Mouse (Mus musculus) thymus, postnatal 4 days (tissue): ENCODE results near the gene Nceh1.
"Not testable (repeated sequence)": the region's sequence is repeated elsewhere in the genome, so short reads cannot be mapped to it uniquely, and the experiment has no call there.

Experiments
- DNase-seq: peaks from one replicate; pipeline ENCODE4 v3.0.0; 2021

The Nceh1 gene

DNA sequence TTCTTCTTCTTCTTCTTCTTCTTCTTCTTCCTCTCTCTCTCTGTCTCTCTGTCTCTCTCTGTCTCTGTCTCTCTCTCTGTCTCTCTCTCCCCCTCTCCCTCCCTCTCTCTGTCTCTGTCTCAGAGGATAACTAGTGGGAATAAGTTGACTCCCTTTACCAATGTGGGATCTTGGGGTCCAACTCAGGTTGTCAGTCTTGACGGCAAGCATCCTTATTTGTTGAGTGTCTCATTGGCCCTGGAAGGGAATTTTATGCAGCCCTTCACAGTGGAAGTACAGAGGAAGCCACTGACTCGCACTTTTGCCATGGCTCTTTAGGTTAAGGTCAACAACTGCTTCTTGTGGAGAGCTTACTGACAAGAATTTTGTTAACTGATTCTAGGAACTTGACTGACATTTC, 105.5 kb downstream of the Nceh1 start:
- DNase-seq, result no peak

DNA sequence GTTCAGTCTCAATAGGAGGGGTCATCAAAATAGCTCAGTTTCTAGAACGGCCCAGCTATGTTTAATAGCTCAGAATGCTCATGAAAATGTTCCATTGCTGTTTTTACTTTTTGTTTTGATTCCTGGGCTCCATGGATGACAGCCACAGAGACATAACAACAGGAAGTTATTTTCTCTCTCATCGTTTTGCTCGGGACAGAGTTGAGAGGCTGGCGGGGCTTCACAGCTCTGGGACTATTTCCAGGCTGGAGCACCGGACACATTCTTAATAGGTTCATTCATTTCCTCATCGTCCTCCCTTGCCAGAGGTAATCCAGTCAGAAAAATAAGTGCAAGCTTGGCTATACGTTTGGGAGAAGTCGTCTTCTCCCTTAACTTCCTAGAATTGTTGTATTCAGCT, 106.1 kb downstream of the Nceh1 start:
- DNase-seq, result no peak

DNA sequence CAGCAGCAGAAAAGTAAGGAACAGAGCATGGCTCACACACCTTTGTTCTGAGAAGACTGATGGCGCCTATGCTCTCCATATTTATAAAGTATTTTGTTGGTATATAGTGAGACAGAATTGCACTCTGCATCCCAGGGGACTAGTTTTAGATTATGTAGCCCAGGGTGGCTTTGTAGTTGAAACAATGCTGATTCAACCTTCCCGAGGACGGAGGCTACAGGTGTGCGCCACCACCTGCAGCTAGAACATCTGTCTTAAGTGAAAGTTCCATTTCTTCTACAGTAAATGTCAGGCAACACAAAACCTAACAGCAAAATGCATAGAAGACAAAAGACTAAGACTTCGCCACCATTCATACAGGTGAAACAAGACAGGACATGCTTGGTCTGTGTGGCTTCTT, 107.5 kb downstream of the Nceh1 start:
- no peak for DNase-seq

DNA sequence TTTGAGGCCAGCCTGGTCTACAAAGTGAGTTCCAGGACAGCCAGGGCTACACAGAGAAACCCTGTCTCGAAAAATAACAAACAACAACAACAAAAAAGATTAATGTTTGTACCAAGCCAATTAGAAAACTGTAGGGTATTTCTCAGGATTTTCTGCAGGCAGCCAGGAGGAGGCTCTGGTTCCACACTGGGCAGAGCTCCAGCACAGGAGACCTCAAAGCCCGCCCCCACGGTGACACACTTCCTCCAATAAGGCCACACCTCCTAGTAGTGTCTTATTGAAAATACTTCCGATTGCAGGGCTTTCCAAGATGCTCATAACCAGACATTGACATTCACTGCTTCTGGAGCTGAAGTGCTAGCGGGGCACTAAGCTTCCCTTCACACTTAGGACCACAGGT, 108.2 kb downstream of the Nceh1 start:
- DNase-seq, result not testable (repeated sequence)

DNA sequence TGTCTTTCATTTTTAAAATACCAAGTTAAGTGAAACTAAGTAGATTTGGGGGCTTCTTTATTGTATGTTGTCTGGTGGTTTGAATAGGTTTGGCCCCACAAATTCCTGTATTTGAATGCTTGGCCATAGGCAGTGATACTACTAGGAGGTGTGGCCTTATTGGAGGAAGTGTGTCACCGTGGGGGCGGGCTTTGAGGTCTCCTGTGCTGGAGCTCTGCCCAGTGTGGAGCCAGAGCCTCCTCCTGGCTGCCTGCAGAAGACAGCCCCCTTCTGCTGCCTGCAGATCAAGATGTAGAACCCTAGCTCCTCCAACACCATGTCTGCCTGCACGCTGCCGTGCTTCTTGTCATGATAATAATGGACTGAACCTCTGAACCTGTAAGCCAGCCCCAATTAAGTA, 108.6 kb downstream of the Nceh1 start:
- DNase-seq, result not testable (repeated sequence)

DNA sequence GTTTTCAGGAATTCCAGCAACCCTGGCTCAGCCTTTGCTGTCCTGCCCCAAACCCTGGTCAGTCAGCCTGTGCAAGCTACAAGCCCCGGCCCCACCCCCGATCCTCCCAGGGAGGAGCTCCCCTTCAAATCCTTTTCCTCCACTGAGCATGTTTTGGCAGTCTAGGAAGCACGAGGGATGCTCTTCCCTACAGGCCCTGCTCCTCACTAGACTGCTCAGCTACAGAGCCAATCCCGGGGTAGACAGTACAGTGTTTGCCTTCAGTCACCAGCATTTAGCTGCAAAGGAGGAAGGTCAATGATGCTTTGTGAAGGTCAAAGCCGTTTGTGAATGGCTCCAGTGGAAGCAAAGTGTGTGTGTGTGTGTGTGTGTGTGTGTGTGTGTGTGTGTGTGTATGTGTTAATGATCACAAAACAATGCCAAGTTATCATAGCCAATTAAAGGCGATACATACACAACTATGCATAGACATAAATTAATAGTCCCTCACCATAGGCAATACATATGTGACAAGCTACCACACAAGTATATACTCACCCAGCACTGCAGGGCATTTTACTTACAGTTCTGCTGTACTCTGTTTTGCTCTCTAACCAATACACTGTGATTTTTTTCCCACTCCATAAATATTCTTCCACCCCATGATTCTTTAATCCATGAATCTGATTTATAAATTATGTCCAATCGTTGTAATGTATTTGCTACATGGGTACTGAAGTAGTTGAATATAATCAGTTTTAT, 111.0 kb downstream of the Nceh1 start:
- DNase-seq, result no peak

DNA sequence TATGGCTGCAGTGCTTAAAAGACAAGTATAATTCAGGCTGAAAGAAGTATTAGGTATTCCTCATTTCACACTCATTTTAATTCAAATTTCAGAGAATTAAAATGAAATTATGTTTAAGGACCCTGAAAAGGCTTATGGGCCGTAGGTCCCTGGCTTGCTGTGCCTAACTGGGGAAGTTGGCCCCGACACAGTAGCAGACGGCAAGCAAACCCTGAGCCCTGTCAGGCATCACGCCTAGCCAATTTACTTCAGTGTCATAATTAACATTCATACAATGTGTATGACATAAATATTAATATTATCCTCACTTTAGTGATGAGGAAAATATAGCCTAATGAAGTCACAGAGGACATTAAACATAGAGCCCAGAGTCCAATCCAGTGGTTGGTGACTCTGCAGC, 117.7 kb downstream of the Nceh1 start:
- no peak for DNase-seq

DNA sequence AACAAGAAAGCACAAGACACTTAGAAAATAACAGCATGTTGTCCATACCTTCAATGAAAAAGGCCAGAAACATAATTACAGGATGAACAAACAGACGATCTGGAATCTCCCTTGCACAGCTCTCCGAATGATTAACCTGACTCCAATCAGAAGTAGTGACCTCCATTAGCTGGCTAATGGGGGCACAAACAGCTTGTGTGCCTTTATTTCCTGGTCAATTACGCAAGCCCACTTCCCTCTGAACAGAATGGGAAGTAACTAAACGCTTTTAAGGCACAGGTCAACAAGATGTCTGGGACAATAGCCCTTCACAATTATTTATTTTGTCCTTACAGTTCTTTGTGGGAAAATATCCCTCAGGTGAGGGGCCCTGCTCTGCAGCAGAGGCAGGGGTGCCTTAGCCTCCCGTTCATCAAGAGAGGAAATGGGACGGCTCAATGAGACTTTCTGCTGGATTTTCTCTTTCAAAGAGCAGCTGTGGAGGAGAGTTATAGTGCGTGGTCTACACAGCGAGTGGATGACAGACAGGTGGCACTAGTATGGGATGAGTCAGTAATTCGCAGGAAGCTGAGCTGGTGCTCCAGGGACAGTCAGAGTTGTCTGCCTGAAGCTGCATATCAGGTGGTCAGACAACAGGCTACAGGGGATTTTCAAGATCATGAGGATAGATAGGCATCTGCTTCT, 119.7 kb downstream of the Nceh1 start:
- no peak for DNase-seq

DNA sequence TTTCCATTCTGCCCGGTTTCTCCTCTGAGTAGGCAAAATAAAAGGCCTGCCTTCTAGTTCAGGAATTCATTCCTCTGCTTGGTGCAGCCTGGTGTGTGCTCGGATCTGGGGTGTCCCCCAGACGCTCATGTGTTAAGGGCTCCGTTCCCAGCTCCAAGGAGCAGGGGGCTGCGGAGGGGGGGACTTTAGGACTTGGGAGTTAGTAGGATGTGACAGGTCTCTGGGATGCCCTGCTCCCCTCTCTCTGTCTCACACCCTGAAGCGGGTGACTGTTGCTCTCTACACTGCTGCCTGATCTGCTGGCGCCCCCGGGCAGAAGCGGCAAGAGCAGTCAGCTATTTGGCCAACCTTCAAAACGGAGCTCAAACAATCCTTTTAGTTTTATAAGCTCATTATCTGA, 124.0 kb downstream of the Nceh1 start:
- no peak for DNase-seq

DNA sequence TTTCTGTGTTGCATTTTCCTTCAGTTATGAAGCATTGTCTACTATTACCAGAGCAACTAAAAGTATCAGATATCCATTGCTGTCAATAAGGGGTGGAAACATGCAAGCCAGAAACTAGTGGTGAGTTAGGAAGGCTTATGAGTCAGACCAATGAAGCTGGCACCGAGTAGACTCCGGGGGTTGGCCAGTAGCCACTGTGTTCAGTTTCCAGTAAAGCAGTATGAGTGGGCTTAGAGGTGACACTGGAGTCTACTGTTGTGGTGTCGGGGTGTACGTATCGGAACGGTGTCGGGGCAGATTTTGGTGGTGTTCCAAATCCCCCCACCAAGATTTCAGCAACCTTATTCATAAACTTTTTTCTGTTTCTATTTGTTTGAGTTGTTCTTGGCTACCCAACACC, 128.2 kb downstream of the Nceh1 start:
- DNase-seq, result no peak

DNA sequence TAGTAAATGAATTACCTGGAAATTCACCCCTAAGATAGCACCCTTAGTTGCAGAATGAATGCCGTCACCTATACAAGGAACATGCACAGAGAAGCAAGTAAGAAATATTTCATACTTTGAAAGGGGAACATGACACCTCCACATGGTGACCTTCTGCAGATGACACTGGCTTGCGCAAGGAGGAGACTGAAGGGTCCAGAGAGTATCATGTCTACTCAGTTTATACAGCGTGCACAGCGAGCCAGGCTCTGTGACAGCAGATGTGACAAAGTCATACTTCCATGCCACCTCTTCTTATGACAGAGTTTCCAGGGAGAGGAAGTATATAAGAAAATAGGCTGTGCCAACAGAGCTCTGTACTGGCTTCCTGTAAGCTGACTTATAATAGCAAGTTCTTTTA, 128.7 kb downstream of the Nceh1 start:
- DNase-seq, result no peak

DNA sequence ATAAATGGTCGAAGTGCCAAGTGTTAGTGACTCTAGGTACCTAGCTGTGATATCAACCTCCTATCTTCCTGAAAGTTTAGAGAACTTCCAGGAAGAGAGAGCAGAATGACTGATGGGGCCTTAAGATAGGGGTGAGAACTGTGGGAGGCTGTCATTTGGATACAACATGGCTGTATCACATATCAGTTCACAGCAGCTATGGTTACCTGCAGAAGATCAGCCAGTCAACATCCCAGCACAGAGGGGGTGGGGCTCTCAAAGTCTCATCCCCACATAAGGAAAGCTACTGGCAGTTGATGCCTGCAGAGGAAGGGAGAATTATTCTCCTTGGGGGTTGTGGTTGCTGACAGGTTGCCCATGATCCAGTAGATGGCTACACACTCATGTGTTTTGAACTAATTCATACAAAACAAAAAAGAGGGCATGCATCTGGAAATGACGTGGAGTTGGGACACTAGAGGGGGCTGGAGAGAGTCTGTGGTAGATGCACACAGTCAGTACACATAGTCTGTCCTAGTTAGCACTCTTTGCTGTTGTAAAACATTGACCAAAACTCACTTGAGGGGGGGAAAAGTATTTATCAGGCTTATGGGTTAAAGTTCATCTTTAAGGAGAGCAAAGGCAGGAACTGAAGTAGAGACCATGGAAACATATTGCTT, 131.9 kb downstream of the Nceh1 start:
- peak; percentile 56 for DNase-seq

DNA sequence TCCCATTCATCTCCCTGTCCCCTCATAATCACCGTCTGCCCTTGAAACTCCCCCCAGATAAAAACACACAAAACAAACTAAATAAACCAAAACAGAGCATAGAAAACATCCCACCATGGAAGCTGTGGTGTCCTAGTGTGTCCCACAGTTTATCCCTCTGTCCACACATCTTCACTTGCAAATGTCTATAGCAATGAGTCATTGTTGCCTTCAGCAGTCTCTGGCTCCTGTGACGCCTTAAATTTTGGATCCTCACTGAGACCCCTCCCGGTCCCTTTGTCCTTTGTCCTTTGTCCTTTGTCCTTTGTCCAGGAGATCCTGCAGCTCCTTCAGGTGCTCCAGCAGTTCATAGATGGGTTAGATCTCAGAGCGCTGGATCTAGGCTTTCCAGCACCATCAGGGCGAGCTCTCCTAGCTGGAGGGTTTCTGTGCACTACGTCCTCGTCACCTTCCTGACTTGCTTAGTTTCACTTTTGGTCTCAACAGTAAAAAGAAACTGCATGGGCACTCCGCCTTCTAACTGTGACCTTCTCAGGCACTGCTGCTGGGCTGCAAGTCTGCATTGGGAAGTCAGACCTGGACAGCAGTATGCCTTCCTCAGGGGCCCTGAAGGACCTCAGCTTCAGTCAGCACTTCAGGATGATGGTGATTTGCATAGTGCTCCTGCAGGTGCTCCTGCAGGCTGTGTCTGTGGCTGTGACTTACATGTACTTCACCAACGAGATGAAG, 134.0 kb downstream of the Nceh1 start, which contains the start of gene Tnfsf10:
Gene Tnfsf10 (plus strand): TSS at position 470 of the 729 bp plus-strand sequence.
- peak; percentile 66 for DNase-seq

DNA sequence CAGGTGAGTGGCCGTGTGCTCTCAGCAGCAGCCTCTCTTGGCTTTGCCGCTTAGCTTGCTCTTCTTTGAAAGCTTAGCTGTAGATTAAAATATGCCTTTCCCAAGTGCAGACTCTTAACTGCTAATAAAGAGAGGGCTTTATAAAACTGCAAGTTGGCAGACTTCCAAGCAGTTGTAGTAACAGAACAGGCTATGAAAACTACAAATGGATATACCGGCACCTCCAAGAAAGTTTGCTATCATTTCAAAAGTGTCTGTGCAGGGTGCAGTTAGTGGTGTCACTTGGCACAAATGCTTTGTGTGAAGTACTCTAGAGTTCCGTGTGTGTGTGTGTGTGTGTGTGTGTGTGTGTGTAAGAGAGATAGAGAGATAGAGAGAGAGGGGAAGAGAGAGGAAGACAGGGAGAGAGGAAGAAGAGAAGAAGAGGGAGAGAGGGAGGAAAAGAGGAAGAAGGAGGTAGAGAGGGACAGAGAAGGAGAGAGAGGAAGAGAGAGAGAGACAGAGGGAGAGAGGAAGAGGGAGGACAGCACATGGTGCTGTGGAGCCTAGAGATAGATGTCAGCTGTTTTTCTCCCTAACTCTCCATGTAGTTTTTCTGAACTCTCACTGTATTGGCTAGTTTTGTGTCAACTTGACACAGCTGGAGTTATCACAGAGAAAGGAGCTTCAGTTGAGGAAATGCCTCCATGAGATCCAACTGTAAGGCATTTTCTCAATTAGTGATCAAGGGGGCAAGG, 134.7 kb downstream of the Nceh1 start:
- peak; percentile 18 for DNase-seq

DNA sequence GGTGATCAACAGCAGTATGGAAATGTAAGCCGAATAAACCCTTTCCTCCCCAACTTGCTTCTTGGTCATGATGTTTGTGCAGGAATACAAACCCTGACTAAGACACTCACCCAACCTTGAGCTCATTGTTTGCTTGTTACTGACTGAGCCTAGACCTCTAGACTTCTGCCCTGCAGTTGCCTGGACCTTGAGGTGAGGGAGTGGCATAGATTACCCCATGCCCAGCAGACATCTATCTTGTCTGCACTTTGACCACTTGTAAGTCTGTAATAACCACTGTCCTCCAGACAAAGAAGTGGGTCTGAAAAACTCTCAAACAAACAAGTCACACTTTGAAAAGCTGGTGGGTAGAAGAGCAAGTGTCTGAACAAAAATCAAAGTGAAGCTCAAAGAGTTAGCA, 136.9 kb downstream of the Nceh1 start:
- no peak for DNase-seq

DNA sequence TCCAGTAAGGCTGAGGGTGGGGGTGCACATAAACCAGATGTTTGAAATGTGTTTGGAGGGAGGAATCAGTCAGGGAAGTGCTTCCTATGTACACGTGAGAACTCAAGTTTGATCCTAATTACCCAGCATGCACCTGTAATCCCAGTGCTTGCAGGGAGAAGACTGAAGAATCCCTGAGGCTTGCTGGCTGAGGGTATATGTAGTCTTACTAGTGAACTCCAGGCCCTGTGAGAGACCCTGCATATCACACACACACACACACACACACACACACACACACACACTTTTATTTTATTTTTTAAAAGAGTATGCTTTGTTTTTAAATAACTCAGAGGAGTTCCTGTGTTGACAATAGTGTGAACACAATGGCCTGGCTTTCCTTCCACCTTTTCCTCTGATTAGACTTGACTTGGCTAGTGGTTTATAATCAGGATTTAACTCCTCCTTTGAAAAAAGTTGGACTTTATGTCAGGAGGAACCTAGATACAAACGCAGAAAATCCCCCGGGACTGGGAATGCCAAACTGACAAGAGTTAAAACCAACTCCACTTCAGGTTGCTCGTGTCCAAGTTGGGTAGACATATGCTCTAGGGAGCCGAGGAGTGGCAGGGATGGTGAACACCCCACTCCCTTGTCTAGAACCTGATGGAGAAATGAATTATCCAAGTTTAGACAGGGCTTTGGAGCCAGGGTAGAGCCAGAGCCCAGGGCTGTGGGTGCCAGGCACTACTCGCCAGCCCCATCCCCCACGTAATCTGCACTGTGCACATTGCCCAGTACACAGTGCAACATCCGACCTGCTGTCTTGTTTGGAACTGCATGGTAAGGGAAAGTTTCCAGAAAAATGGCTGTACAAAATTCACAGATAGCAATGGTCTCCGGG, 138.1 kb downstream of the Nceh1 start:
- DNase-seq, result no peak

DNA sequence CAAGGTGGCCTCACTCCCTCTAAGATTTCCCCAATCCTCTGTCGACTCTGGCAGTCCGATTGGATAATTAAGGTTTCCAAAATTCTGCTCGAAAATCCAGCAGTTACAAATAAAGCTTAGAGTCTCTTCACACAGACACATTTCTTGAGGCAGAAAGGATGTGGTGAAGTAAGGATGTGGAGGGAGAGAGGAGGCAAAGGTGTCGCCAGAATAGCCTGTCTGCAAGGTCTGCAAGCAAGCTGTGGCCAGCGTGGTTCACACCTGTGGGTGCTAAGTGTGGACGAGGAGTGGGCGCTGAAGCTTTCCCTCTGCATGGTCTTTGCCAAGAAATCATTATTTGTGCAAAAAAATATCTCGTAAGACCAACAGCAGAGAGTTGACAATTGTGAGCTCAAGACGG, 139.8 kb downstream of the Nceh1 start:
- no peak for DNase-seq

DNA sequence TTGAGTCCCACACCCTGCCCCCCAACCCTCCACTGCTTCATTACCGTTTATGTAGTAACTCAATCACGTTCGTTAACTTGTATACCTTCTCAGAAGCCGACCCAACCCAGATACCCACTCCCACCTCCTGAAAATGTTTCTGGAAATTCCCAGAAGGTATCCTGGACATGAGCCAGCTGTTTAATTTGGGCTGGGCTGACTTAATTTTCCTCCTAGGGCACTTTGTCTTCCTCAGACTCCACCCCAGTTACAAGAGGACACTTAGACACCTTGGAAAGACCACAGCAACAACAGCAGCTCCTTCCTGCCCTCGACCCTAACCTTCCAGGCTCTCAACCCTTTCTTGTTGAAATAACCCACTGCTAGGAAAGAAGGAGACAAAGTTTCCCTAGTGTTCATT, 140.8 kb downstream of the Nceh1 start:
- DNase-seq, result no peak

DNA sequence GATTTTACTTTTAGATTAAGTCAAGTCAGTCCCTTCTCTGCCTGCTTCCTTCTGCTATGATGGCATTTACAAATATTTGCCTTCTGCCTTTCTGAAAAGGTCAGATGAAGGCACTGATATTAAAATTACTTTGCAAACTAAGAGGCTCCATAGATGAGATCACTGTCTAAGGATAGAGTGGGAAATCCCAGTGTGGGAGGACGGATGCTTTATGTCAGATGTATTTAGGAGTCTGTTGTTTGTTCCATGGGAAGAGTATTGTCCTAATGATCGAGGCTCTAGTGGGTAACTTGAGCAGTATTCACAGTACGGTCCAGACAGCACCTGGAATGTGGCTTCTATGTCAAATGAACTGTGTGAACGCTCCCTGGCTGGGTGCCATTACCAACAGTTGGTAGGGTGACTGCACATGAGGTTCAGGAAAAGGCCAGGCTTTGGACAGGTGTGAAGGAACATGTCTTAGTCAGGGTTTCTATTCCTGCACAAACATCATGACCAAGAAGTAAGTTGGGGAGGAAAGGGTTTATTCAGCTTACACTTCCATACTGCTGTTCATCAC, 143.9 kb downstream of the Nceh1 start:
- DNase-seq, result no peak

DNA sequence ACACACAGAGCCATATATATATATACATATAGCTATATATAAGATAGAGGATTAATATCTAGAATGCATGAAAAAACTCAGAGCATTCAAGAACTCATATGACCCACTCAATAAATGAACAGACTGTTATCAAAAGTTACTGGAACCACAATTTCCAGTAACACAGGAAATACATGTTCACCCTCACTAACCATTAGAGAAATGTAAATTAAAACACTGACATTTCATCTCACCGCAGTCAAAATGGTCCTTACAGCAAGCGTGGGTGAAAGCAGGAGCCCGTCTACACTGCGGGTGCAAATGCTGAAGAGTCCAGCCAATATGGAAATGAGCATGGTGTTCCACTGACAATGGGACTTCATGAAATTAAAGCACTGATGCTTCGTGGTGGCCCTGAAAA, 147.9 kb downstream of the Nceh1 start:
- DNase-seq, result no peak
